Mouse (Mus musculus) left cerebral cortex, adult 8-10 months (tissue): Measurements from ENCODE around the gene Cebpg. TPM values are rescaled to one million over a fixed set of nuclear protein-coding genes. Genes with fewer than 3 reads are reported as not detected.

ENCODE experiments used
- DNase-seq, 2 experiments: peaks; one replicate each; pipeline ENCODE4 v3.0.0; 2022; ENCODE audit warnings: low spot score in 2 of 2
- total RNA-seq, 4 experiments: library from RNA; stranded (reverse); gene quantifications; 2 replicates each; pipeline ENCODE4 v1.2.4; 2022

Gene Cebpg
- total RNA-seq, 4 experiments from 2014 or later: 29.4 to 43.7 (median 35.0) TPM

- no peak for DNase-seq
Observed at GRCm38 (mm10) chr7:35054977-35055618, 1.3 kb downstream of the Cebpg start.

- DNase-seq: no peak
Observed at GRCm38 (mm10) chr7:35054286-35054685, 2.1 kb downstream of the Cebpg start.

- no peak for DNase-seq
Observed at GRCm38 (mm10) chr7:35053161-35053560, 3.2 kb downstream of the Cebpg start.

DNA sequence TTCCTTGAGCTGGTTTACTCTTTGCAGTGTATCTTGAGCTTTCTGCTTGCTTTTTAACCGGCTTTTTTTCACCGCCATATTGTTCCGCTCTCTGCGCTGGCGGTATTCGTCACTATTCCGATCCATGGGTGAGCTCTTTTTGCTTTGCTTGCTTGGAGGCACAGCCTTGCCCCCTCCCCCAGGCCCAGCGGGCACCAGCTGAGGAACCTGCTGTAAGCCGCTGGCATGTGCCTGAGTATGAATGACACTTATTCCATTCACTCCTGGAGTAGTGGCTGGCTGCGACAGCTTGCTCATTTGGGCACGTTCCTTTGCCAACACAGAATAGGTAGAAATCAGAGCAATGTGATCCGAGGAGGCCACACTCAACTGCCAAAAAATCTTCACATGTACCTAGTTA, 5.8 kb downstream of the Cebpg start:
- no peak for DNase-seq

DNA sequence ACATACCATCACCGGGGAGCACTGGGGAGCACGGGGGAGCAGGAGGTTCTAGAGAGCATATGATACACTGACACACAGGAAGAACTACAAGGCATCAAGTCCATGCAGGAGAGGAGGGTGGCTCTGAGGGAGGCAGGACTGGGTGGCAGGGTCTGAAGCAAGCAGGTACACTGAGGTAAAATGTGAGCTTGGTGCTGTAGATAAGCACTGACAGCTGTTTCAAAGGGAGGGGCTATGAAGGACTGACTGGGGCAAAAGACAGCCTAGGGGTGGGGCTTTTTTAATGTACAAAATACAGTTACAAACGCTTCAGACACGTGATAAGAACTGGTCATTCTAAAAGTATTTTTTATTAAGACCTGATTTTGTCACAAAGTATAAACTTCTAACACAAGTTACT, 10.3 kb downstream of the Cebpg start:
- DNase-seq: no peak

- no peak for DNase-seq
Observed at GRCm38 (mm10) chr7:35044719-35045118, 11.7 kb downstream of the Cebpg start.

GRCm38 (mm10) chr7:35043266-35043817, 13.0 kb downstream of the Cebpg start:
- DNase-seq: no peak

- DNase-seq: no peak
Observed at GRCm38 (mm10) chr7:35042759-35043217, 13.6 kb downstream of the Cebpg start.

DNA sequence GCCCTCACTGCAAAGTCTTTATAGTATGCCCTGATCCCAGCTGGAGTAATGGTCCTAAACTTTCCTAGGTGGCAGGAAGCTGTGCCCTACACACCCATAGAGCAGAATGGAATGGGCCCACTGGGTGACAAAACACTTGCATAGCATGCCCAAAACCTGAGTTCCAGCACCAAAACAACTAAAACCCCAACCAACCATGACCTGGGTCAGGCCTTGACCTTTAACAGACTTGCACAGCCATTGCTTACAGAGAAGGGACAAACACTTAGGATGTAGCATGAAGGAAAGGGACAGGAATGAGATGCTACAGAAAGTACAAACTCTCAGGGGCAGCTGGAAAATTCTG, 14.2 kb downstream of the Cebpg start:
- DNase-seq: no peak

DNA sequence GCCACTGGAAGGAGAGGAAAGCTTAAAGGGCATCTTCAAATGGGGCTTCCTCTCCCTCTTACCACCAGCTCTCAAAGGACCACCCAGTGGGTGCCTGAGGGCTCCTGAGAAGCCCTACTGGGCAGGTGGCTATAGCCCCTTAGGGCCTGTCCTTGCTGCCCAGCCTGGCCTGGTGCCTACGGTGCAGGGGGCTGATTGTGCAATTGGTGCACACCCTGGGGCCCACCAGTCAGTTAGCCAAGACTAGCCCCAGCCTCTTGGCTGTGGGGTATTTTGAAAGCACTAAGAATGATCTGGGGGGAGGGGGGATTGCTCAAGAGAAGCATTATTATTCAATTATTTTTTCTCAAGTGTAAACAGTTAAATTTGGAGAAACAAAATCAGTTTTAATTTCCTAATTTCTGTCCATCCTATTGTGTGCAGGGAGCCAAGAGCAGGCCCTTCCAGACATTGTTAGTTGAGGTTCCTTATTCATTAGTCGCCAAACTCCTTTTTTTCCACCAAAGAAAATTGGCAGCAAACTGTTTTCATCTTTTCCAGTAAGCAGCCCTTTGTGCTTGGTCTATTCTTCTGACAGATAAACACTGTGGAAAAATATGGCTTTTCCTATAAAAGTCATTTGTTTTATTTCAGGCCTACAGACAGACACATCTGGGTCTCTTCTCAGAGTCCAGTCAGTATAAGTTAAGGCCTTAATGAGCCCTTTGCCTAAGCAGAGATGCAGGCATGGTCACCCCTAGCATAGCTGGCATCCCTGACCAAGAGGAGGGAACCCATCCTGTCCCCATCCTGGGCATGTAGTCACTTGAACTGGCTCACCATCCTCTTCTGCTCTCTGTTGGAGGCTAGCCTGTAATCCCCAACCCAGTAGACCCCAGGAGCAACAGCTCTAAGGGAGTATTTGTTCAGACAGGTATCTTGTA, 14.8 kb downstream of the Cebpg start:
- DNase-seq: no peak

- no peak for DNase-seq
Observed at GRCm38 (mm10) chr7:35040176-35040972, 16.0 kb downstream of the Cebpg start.

GRCm38 (mm10) chr7:35037408-35037807, 19.0 kb downstream of the Cebpg start:
- DNase-seq: no peak

DNA sequence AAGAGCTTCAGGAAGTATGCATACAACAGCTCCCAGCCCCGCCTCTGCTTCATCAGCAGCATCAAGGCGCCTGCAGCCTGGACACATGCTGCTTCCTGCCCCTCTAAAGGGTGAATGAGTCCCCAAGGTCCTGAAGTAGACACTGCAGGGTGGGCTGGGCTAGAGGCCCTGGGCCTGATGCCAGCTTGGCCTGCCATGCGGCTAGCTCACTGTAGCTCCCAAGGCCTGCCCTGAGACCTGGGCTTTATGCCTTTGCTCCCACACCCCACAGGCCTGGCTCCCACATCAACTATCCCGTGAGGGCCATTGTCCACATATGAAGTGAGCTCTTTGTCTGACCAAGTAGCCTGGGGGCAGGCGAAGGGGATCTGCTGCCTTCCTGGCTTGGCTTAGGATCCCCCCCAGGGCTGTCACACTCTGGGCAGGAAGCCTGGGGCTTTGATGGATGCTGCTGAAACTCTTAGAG, 20.1 kb downstream of the Cebpg start:
- DNase-seq: peak in 1 of 2 experiments; percentile 53

DNA sequence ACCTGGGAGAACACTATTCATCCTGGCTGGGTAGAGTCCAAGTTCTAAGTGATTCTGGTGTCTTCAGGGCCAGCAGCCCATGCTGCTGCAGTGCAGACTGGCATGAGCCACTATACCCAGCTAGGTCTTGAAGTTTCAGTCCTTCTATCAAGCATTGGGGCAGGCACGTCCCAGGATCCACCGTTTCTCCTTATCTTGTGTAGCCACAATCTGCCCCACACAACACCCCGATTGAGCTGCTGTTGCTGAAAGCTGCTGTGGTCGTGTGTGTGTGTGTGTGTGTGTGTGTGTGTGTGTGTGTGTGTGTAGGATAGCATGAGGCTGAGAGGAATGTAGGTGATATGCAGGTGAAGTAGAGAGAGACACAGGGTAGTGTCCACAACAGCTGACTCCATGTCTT, 20.8 kb downstream of the Cebpg start:
- no peak for DNase-seq

DNA sequence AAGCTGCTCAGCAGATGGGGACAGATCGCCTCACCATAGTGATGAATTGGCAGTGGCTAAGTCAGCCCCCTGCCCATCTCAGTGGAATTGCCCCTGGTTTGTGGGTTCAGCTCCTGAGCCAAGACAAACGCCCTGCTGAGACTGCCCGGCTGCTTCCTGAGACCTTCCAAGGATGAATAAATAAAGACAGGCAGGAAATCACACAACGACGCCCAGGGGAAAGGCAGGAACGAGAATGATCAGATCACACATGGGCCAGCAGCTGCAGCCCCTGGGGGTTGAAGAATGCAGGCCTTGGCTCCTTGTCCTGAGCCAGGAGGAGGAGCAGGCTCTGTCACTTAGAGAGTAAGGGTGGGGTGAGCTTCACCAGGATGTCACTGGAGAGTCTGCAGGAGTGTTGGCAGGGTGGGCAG, 21.2 kb downstream of the Cebpg start:
- DNase-seq: no peak

DNA sequence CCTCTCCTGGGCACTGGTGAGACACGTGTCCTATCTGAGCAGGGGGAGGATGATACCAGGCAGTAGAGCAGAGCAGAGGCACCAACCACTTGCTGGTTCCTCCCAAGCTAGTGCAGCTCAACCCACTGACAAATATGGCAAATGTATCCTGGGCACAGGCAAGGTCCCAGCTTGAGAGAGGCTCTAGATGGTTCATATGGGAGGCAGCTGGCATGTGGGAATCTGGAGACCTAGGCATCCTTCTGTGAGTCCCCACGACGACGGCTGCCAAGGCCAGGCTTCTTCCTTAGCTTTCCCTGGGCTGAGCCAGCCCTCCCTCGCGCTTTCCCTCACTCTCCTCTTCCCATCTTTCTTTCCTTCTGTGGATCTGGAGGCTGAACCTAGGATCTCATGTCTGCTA, 25.8 kb downstream of the Cebpg start:
- no peak for DNase-seq

- no peak for DNase-seq
Observed at GRCm38 (mm10) chr7:35029648-35030047, 26.7 kb downstream of the Cebpg start.

DNA sequence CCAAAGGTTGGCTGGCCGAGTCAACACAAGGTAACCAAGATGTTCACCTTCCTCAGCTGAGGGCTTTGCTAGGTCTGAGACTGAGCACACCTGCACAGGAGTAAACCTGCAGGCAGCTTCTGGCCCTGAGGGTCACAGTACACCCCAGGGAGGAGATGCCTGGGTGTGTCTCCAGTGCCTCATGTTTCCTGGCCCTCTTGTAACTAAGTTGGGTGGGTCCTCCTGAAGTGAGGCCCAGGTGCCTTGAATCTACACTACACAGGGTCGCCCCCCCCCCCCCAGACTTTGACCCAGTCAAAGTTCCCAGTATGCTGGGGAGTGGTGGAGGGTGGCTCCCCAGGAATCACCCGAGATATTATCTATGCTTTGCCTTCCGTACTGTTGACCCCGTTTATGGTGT, 27.1 kb downstream of the Cebpg start:
- DNase-seq: no peak

GRCm38 (mm10) chr7:35028559-35028958, 27.8 kb downstream of the Cebpg start:
- DNase-seq: no peak

DNA sequence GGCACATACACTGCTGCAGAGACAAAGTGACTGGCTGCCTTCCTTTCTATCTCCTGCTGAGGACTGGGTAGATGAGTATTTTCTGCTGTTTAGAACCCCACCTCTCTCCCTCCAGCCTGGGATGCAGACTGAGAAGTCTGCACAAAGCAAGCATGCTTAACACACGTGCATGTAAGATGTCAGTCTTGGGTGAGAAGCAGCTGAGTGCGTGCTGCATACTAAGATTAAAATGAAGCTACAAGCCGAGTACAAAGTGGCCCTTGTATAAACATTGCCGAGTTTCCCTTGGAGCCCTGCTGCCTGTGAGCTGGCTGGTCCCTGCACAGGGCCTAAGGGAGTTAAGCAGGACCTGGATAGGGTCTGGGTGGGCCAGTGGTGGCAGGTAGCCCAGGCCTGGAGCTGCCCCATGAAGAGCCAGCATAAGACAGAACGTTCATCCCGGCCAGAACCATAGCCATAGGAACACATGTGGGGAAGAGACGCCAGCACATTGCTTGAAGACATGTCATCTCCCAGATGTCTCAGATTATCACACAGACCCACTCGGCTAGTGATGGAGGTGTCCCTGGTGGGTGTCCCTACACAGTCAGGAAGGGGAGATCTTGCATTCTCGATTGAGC, 28.5 kb downstream of the Cebpg start:
- no peak for DNase-seq

GRCm38 (mm10) chr7:35026838-35027291, 29.5 kb downstream of the Cebpg start:
- peak; percentile 24 to 26 for DNase-seq
